Mouse (Mus musculus): ENCODE results near the gene Serpind1. TPM values are rescaled to one million over a fixed set of nuclear protein-coding genes. Genes with fewer than 3 reads are reported as not detected.

Serpind1 gene
- polyA plus RNA-seq, 1 experiment: not detected

DNA sequence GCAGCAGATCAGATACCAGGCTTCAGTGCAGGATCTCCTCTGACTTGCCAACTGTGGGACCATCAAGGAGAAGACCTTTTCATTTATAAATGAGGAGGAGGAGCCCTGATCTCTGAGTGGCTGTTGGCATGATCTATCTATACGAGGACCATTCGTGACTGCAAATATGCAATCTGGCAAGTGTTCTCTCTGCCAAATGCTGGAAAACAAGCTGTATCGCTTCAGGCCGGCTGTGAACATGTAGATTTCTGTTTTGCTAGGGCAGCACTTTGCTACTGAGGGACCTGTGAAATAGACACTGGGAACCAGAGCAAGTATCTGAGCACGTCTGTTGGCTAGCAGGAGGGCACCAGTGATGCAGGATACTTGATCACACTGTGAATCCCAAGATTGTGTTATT, 18.6 kb upstream of the Serpind1 start:
- no peaks in the 10 kb centered on the region for H3K4me1 ChIP-seq (ENCODE audit: control insufficient read depth, insufficient read depth, low read length)
- WGBS: 90% methylated on average over 5 of the region's 5 CpGs
- TF ChIP-seq POLR2A (IDR thresholded peaks at IDR 0.05; ENCODE audit: insufficient read depth, low read depth, low read length) (no peak), CTCF (IDR thresholded peaks at IDR 0.05; ENCODE audit: insufficient read depth, low read depth, low read length) (no peak)
- H3K27ac ChIP-seq (ENCODE audit: insufficient read depth, low read depth, low read length): no peak overlapping the region
- no peak overlapping the region for H3K4me3 ChIP-seq (ENCODE audit: insufficient read depth, low read depth, low read length)

DNA sequence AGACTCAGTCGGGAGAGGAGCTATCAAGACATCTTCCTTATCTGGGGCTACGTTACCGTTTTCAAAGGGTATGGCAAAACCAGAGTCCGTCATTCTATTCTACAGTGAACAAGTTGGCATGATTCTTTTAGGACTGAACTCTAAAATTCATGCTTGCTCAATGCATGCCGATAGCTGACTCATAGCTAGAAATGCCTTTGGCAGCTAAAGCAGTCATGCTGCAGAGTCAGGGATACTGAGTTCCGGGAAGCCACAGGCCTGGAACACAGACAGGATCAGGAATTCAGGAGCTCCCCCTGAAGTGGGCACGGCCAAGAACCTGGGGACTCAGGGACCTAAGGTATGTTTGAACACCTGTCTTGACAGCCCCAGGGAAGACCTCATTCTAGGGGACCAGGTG, 14.6 kb upstream of the Serpind1 start:
- no peak overlapping the region for H3K27ac ChIP-seq (ENCODE audit: insufficient read depth, low read depth, low read length)
- 94% methylated on average over 7 of the region's 7 CpGs for WGBS
- H3K4me3 ChIP-seq (ENCODE audit: insufficient read depth, low read depth, low read length): no peak overlapping the region
- H3K4me1 ChIP-seq (ENCODE audit: control insufficient read depth, insufficient read depth, low read length): no peaks in the 10 kb centered on the region
- TF ChIP-seq POLR2A (IDR thresholded peaks at IDR 0.05; ENCODE audit: insufficient read depth, low read depth, low read length) (no peak), CTCF (IDR thresholded peaks at IDR 0.05; ENCODE audit: insufficient read depth, low read depth, low read length) (no peak)

DNA sequence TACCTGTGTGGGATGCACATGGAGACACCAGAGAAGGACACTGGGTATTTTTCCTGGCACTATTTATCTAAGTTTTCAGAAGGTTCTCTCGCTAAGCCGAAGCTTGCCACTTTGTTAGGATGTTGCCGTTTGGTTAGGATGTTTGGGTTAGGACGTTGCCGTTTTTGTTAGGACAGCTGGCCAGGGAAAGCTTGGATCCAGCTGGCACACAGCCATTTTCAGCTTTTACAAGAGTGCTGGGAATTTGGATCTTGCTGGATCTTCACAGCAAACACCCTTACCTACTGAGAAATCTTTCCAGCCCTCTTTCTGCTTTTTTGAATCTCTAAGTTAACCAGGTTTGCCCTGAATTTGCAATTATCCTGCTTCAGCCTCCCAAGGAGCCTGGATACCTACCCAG, 9.7 kb upstream of the Serpind1 start:
- H3K27ac ChIP-seq (ENCODE audit: insufficient read depth, low read depth, low read length): no peak overlapping the region
- TF ChIP-seq CTCF (IDR thresholded peaks at IDR 0.05; ENCODE audit: insufficient read depth, low read depth, low read length) (no peak), POLR2A (IDR thresholded peaks at IDR 0.05; ENCODE audit: insufficient read depth, low read depth, low read length) (no peak)
- WGBS: 15% methylated on average over 5 of the region's 5 CpGs
- no peaks in the 10 kb centered on the region for H3K4me1 ChIP-seq (ENCODE audit: control insufficient read depth, insufficient read depth, low read length)
- H3K4me3 ChIP-seq (ENCODE audit: insufficient read depth, low read depth, low read length): no peak overlapping the region

DNA sequence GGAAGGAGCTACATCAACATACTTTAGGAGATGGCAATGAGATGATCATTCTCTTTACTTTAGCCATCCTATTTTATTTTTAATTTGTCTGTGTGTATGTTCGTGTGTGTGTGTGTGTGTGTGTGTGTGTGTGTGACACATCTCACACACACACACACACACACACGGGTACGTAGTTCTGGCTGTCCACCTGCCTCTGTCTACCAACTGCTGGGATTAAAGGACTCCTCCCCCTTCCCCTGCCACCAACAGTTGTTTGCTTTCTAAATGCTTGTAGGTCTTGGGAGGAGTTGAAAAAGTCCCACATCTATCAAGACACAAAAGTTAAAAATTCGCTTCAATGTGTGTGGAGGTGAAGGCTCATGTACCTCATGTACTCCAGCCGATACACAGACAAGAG, 6.4 kb upstream of the Serpind1 start:
- no peak for TF ChIP-seq POLR2A (IDR thresholded peaks at IDR 0.05; ENCODE audit: insufficient read depth, low read depth, low read length)
- no peak for TF ChIP-seq CTCF (IDR thresholded peaks at IDR 0.05; ENCODE audit: insufficient read depth, low read depth, low read length)
- 90% methylated on average over 5 of the region's 5 CpGs for WGBS
- Histone ChIP-seq H3K4me1 (ENCODE audit: control insufficient read depth, insufficient read depth, low read length) (no peaks in the 10 kb centered on the region), H3K4me3 (ENCODE audit: insufficient read depth, low read depth, low read length) (no peak overlapping the region), H3K27ac (ENCODE audit: insufficient read depth, low read depth, low read length) (no peak overlapping the region)

DNA sequence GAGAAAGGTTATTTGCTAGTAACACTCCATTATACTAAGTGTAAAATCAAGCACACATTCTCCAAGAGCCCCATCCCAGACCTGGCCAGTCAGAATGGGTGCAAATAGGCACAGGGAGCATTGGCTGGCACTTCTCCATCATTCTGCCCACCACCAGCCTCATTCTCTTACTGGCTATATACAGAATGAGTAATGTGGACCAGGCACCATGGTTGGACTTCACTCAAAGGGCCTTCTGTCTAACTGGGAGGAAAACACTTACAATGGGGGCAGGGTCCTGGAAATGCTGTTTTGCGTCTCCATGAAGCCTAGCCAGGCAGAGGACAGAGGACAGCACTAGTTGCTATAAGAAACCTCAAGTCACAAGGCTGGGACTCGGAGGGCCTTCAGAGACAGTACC, 5.1 kb upstream of the Serpind1 start:
- WGBS: 47% methylated on average over 2 of the region's 2 CpGs
- Histone ChIP-seq H3K4me3 (ENCODE audit: insufficient read depth, low read depth, low read length) (no peak overlapping the region), H3K4me1 (ENCODE audit: control insufficient read depth, insufficient read depth, low read length) (no peaks in the 10 kb centered on the region), H3K27ac (ENCODE audit: insufficient read depth, low read depth, low read length) (no peak overlapping the region)
- TF ChIP-seq CTCF (IDR thresholded peaks at IDR 0.05; ENCODE audit: insufficient read depth, low read depth, low read length) (no peak), POLR2A (IDR thresholded peaks at IDR 0.05; ENCODE audit: insufficient read depth, low read depth, low read length) (no peak)

DNA sequence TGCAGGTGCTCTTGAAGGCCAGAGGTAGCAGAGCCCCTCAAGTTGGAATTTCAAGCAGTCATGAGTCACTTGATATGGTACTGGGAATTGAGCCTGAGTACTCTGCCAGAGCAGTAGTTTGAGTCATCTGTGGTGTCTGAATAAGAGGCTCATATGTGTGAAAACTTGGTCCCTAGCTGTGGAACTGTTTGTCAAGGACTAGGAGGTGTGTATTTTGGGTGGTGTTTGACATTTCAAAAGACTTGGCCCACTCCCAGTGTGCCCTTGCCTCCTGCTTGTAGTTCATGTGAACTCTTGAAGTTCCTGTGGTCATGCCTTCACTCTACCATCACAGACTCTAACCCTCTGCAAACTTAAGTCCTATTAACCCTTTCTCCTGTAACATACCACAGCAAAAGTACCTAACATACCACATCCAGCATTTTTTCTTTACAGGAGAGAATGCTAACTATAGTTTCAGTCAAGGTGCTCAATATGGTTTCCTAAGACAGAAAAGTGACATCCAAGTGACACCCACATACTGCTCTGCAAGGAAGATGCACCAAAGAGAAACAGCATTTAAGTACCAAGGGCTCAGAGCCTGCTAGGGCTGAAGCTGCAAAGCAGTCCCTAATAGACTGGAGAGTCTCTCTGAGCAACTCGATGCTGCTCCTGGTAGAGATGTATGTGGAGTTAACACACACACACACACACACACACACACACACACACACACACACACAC, 1.2 kb upstream of the Serpind1 start:
- TF ChIP-seq CTCF (IDR thresholded peaks at IDR 0.05; ENCODE audit: insufficient read depth, low read depth, low read length): no peak
- TF ChIP-seq POLR2A (IDR thresholded peaks at IDR 0.05; ENCODE audit: insufficient read depth, low read depth, low read length): no peak
- Histone ChIP-seq H3K4me1 (ENCODE audit: control insufficient read depth, insufficient read depth, low read length) (no peaks in the 10 kb centered on the region), H3K4me3 (ENCODE audit: insufficient read depth, low read depth, low read length) (no peak overlapping the region), H3K27ac (ENCODE audit: insufficient read depth, low read depth, low read length) (no peak overlapping the region)
- 100% methylated on average over 1 of the region's 1 CpGs for WGBS

DNA sequence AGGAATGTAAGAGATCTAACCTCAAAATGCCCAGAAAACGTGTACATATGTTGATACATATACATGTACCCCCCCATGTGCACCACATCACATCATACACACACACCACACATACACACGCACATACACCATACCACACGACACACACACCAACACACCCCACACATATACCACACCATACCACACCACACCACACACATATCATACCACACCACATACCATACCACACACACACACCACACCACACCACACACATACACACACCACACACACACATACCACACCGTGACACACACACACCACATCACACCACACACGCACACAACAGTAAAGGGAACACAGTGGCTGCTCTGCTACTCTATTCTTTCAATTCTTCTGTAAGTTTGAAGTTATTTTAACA, 684 bp downstream of the Serpind1 start:
- WGBS: 98% methylated on average over 5 of the region's 5 CpGs

DNA sequence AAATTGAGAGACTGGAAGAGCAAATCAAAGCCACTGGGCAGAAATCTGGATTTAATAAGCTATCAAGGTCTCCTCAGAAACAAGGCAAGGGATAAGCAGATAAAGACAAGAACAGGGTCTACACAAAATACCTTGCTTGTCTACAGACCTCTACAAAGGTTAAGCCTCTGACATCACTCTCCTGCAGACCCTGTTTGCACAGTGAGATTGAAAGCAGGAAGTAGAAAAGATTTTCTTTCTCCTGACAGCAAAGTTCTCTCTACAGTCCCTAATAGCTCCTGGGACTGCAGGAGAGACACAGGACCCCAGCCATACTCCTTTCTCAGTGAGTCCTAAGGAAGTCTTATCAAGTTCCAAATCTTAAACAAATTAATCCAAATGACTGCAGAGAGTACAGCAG, 3.4 kb downstream of the Serpind1 start:
- TF ChIP-seq CTCF (IDR thresholded peaks at IDR 0.05; ENCODE audit: insufficient read depth, low read depth, low read length) (no peak), POLR2A (IDR thresholded peaks at IDR 0.05; ENCODE audit: insufficient read depth, low read depth, low read length) (no peak)
- Histone ChIP-seq H3K4me1 (ENCODE audit: control insufficient read depth, insufficient read depth, low read length) (no peaks in the 10 kb centered on the region), H3K4me3 (ENCODE audit: insufficient read depth, low read depth, low read length) (no peak overlapping the region), H3K27ac (ENCODE audit: insufficient read depth, low read depth, low read length) (no peak overlapping the region)

More for the DNA sequence above, 684 bp downstream of the Serpind1 start:
- Histone ChIP-seq H3K4me1 (ENCODE audit: control insufficient read depth, insufficient read depth, low read length) (no peaks in the 10 kb centered on the region), H3K27ac (ENCODE audit: insufficient read depth, low read depth, low read length) (no peak overlapping the region), H3K4me3 (ENCODE audit: insufficient read depth, low read depth, low read length) (no peak overlapping the region)
- TF ChIP-seq POLR2A (IDR thresholded peaks at IDR 0.05; ENCODE audit: insufficient read depth, low read depth, low read length) (no peak), CTCF (IDR thresholded peaks at IDR 0.05; ENCODE audit: insufficient read depth, low read depth, low read length) (no peak)

DNA sequence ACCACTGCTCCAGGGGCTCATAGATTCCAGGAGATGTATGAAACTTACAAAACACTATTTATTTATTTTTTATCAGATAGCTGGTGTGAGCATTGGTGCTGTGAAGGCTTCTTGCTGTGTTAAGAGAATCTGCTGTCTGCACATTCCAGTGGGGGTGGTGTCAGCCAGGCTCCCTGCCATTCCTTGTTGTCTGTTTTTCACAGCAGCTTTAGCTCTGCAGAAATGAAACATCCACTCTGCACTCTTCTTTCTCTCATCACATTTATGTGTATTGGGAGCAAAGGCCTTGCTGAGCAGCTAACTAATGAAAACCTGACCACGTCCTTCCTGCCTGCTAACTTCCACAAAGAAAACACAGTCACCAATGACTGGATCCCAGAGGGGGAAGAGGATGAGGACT, 4.9 kb downstream of the Serpind1 start:
- 71% methylated on average over 1 of the region's 1 CpGs for WGBS
- H3K27ac ChIP-seq (ENCODE audit: insufficient read depth, low read depth, low read length): no peak overlapping the region
- no peak for TF ChIP-seq CTCF (IDR thresholded peaks at IDR 0.05; ENCODE audit: insufficient read depth, low read depth, low read length)
- no peak for TF ChIP-seq POLR2A (IDR thresholded peaks at IDR 0.05; ENCODE audit: insufficient read depth, low read depth, low read length)
- H3K4me1 ChIP-seq (ENCODE audit: control insufficient read depth, insufficient read depth, low read length): no peaks in the 10 kb centered on the region
- H3K4me3 ChIP-seq (ENCODE audit: insufficient read depth, low read depth, low read length): no peak overlapping the region

DNA sequence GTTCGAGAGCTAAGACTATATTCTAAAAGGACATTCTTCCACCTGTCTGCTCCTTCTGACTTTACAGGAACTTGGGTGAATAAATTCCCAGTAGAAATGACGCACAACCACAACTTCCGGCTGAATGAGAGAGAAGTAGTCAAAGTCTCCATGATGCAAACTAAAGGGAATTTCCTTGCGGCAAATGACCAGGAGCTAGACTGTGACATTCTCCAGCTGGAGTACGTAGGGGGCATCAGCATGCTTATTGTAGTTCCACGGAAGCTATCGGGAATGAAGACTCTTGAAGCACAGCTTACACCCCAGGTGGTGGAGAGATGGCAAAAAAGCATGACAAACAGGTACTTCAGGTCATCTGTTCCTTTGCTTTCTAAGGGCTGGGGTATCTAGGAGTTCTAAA, 8.5 kb downstream of the Serpind1 start:
- Histone ChIP-seq H3K4me3 (ENCODE audit: insufficient read depth, low read depth, low read length) (no peak overlapping the region), H3K4me1 (ENCODE audit: control insufficient read depth, insufficient read depth, low read length) (no peaks in the 10 kb centered on the region), H3K27ac (ENCODE audit: insufficient read depth, low read depth, low read length) (no peak overlapping the region)
- TF ChIP-seq CTCF (IDR thresholded peaks at IDR 0.05; ENCODE audit: insufficient read depth, low read depth, low read length) (no peak), POLR2A (IDR thresholded peaks at IDR 0.05; ENCODE audit: insufficient read depth, low read depth, low read length) (no peak)
- WGBS: 91% methylated on average over 7 of the region's 7 CpGs
